Mouse (Mus musculus) testis, adult 2 months (tissue): ENCODE measurements around the gene Bcas1.

Experiments used
- CTCF ChIP-seq: fragments of 200-500 bp; IDR thresholded peaks from 2 replicates; pipeline ENCODE4 v1.5.1; 2012; ENCODE audit warnings: low read depth, mild to moderate bottlenecking, inconsistent platforms, low read length, moderate library complexity; ENCODE audit not compliant: control insufficient read depth, insufficient read depth, insufficient replicate concordance
- POLR2A ChIP-seq: fragments of 200-500 bp; IDR thresholded peaks from 2 replicates; pipeline ENCODE4 v1.6.1; 2012; ENCODE audit warnings: low read depth, mild to moderate bottlenecking, inconsistent platforms, low read length, moderate library complexity; ENCODE audit not compliant: control insufficient read depth

DNA sequence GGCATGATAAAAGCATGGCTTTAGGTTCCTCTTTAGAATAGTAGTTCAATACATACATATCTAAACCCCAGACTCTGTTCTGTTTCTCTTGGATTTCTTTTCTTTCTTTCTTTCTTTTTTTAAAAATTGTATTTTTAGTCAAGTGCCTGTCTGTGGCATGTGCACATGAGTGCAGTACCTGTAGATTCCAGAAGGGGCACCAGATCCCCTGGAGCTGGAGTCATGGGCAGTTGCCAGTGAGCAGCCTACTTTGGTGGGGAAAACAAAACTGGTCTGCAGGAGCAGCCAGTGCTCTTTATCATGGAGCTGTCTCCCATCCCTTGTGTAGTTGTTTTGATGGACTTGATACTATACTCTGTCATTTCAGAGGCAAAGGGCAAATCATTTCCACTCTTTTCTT lies 40.4 kb upstream of the Bcas1 start:
- TF ChIP-seq CTCF (peak; percentile 26; the same call in 1 of the 2 replicates), POLR2A (no peak)
